ENCODE assay signal across 8 mouse cellular contexts in the genomic region with DNA sequence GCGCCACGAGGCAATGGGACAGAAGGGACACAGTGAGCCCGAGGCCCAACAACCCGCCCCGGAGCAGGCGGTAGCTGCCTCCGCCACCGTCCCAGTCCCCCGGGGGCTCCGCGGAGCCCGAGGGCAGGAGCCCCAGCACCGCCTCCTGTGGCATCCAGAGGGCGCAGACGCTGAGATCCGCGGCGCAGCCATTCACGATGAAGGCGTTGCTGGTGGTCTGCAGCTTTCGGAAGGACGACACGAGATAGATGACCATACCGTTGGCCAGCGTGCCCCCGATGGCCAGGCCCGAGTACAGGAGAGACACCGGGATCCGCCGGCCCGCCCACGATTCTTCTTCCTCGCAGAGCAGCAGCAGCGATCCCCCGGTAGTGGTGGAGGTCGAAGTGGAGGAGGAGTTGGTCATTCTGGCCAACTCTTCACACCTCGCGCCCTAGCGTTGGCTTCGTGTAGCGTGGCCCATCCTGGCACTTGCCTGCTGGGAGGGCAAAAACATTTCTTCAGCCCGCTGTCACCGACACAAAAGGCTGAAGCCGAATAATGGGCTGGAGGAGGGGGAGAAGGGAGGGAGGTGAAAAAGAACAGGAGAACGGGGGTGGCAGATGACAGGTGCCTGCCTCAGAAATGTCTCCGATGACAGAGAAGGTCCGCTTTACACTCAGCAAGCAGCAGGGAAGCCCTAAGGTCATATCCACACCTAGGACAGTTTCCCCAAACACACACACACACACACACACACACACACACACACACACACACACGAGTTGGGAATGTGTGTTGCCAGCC. TPM values are rescaled to one million over a fixed set of nuclear protein-coding genes. Genes with fewer than 3 reads are reported as not detected.
A peak's percentile ranks its signal among the peaks of the same experiment; 100 is the strongest.
DNase-seq lines count a peak whose midpoint lies in the region; ATAC-seq and TF ChIP-seq lines count a peak whose summit lies in the region.

No protein-coding gene starts in this region.

- peaks cover 50% of the 10 kb centered on the region for H3K27me3 ChIP-seq in intestine, embryonic 14.5 days (replicated peaks; ENCODE audit: control insufficient read depth, insufficient read depth, low read length)
- H3K27me3 ChIP-seq in liver, embryonic 16.5 days (ENCODE audit: control insufficient read depth, insufficient read depth, low read depth, low read length), result peaks cover 40% of the 10 kb centered on the region

- peak overlapping the region; percentile 58 for H3K4me3 ChIP-seq in bone marrow macrophage, adult 2 months (ENCODE audit: insufficient read depth, low read length)
- peak overlapping the region; percentile 46 for H3K4me3 ChIP-seq in intestine, embryonic 14.5 days (ENCODE audit: low read depth, low read length)
- peak overlapping the region; percentile 54 for H3K4me3 ChIP-seq in liver, embryonic 16.5 days (ENCODE audit: low read depth, low read length)
- H3K4me3 ChIP-seq in olfactory bulb, adult 2 months (ENCODE audit: insufficient read depth, low read depth, low read length), result peak overlapping the region; percentile 47

- no peak for TF ChIP-seq CTCF in bone marrow macrophage, adult 2 months (IDR thresholded peaks at IDR 0.05; ENCODE audit: low read depth, low read length)
- peak; percentile 20; the same call in 1 of the 2 replicates for TF ChIP-seq CTCF in olfactory bulb, adult 2 months (IDR thresholded peaks at IDR 0.05; ENCODE audit: insufficient read depth, low read depth, low read length)

- H3K4me1 ChIP-seq in bone marrow macrophage, adult 2 months (ENCODE audit: control insufficient read depth, insufficient read depth, low read length), result peaks cover 9% of the 10 kb centered on the region; the same call in 1 of the 2 replicates
- H3K4me1 ChIP-seq in intestine, embryonic 14.5 days (replicated peaks; ENCODE audit: control insufficient read depth, insufficient read depth, low read length), result peaks cover 4% of the 10 kb centered on the region
- H3K4me1 ChIP-seq in liver, embryonic 16.5 days (ENCODE audit: control insufficient read depth, low read depth, low read length), result no peaks in the 10 kb centered on the region
- peaks cover 19% of the 10 kb centered on the region for H3K4me1 ChIP-seq in olfactory bulb, adult 2 months (ENCODE audit: control insufficient read depth, insufficient read depth, low read length)

- no peaks in the 10 kb centered on the region for H3K36me3 ChIP-seq in intestine, embryonic 14.5 days (ENCODE audit: control insufficient read depth, insufficient read depth, low read length)
- H3K36me3 ChIP-seq in liver, embryonic 16.5 days (ENCODE audit: control insufficient read depth, insufficient read depth), result no peaks in the 10 kb centered on the region

- peak; percentile 18; the same call in 1 of the 2 replicates for ATAC-seq in intestine, embryonic 14.5 days (replicated peaks; ENCODE audit: low FRiP score, low TSS enrichment, low read depth)
- peak; percentile 19 for ATAC-seq in liver, embryonic 16.5 days (ENCODE audit: low read depth)
- ATAC-seq in CD4-positive, CD25-positive, alpha-beta regulatory T cell, adult 4 months, result no peak

- no peak overlapping the region for H3K27ac ChIP-seq in bone marrow macrophage, adult 2 months (ENCODE audit: insufficient read depth, low read depth, low read length)
- no peak overlapping the region for H3K27ac ChIP-seq in intestine, embryonic 14.5 days (ENCODE audit: low read depth)
- H3K27ac ChIP-seq in liver, embryonic 16.5 days (ENCODE audit: low read length), result no peak overlapping the region
- H3K27ac ChIP-seq in olfactory bulb, adult 2 months (ENCODE audit: insufficient read depth, low read depth, low read length), result no peak overlapping the region

- no peak for TF ChIP-seq POLR2A in bone marrow macrophage, adult 2 months (IDR thresholded peaks at IDR 0.05; ENCODE audit: borderline replicate concordance, low read depth, low read length)
- TF ChIP-seq POLR2A in olfactory bulb, adult 2 months (IDR thresholded peaks at IDR 0.05; ENCODE audit: insufficient read depth, low read depth, low read length), result no peak

- H3K4me2 ChIP-seq in intestine, embryonic 14.5 days (ENCODE audit: low read length), result peak overlapping the region; percentile 93
- peak overlapping the region; percentile 73 for H3K4me2 ChIP-seq in liver, embryonic 16.5 days (ENCODE audit: low read depth, low read length)

- under 1% methylated on average over 48 of the region's 48 CpGs for WGBS in intestine, embryonic 14.5 days
- WGBS in liver, embryonic 16.5 days (ENCODE audit: insufficient replicate concordance), result 1% methylated on average over 48 of the region's 48 CpGs
- 1% methylated on average over 48 of the region's 48 CpGs for WGBS in olfactory bulb, adult 2 months

- H3K9me3 ChIP-seq in intestine, embryonic 14.5 days (ENCODE audit: control insufficient read depth, low read length), result no peaks in the 10 kb centered on the region
- no peaks in the 10 kb centered on the region for H3K9me3 ChIP-seq in liver, embryonic 16.5 days (replicated peaks; ENCODE audit: control insufficient read depth, low read length)

- no peak overlapping the region for H3K9ac ChIP-seq in intestine, embryonic 14.5 days (ENCODE audit: low read length)
- H3K9ac ChIP-seq in liver, embryonic 16.5 days (ENCODE audit: low read depth, low read length), result no peak overlapping the region

- peak; percentile 9 for DNase-seq in layer of hippocampus, adult 11-12 months (ENCODE audit: low spot score)
- DNase-seq in layer of hippocampus, adult 8-10 months (ENCODE audit: low spot score in 2 of 2), result no peak
- DNase-seq in frontal cortex, postnatal 10 days (ENCODE audit: low spot score in 2 of 2), result peak; percentile 18 to 42
- DNase-seq in intestine, embryonic 14.5 days (ENCODE audit: low spot score), result peak; percentile 73

RNA-seq across cellular contexts. Expression of gene Gpr88, which starts 0.9 kb away (rescaled TPM):
- 1 to 10 TPM; 3.7 to 8.8 (median 5.4) TPM for total RNA-seq in layer of hippocampus, adult 8-10 months (2022)
- not detected in 2 replicates for polyA plus RNA-seq in bone marrow macrophage, adult 2 months (2012; ENCODE audit: insufficient read depth, insufficient read length, missing spikeins)
- 0.97 and 1.4 TPM in 2 replicates for polyA plus RNA-seq in intestine, embryonic 14.5 days (2014; fragmentation: Nextera tagmentation; extraction: Ambion mirVana)
- 0.09 and 0.22 TPM in 2 replicates for polyA plus RNA-seq in liver, embryonic 16.5 days (2015; fragmentation: Nextera tagmentation; extraction: Ambion mirVana)
- not detected in 2 replicates for polyA plus RNA-seq in olfactory bulb, adult 2 months (2012; ENCODE audit: insufficient read depth, insufficient read length, low replicate concordance, missing spikeins)
- polyA plus RNA-seq in CD4-positive, CD25-positive, alpha-beta regulatory T cell, adult 4 months (2017; shearing (Covaris generic)), result not detected

Comparison
In these comparisons a context has a peak if more than half of its experiments do, and no peak if none do; other contexts are left out.
1. DNase-seq: peak in layer of hippocampus, adult 11-12 months (single experiment), frontal cortex, postnatal 10 days (2 of 2) and intestine, embryonic 14.5 days (single experiment); none in layer of hippocampus, adult 8-10 months (0 of 2).
2. Peak in every context shown above with its lines, with median percentiles within 50 percentile points of each other: H3K4me3 ChIP-seq.